Mouse (Mus musculus) kidney, adult 8-10 months (tissue): ENCODE measurements around the gene Cyp39a1.

Source experiments
- DNase-seq, 2 experiments: peaks; one replicate each; pipeline ENCODE4 v3.0.0; 2022

The Cyp39a1 gene

DNA sequence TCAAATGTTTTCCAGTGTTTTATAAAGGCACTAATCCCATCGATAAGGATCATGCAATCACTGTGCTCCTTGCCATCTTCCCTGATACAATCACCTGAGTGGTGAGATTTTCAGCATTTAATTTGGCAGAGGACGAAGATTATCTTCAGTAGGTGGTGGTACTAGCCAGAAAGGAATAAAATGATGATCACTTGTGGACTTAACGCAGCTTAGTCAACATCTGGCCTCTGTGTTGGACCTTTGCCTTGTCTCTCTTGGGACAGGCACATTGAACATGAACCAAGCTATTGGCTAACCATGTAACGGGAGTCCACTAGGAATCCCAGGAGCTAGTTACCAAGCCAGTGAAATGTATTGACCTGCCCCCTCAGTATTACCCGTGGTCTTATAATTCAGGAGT, 17.4 kb downstream of the Cyp39a1 start:
- DNase-seq = no peak

GRCm38 (mm10) chr17:43689591-43689990, 22.4 kb downstream of the Cyp39a1 start:
- DNase-seq = no peak

GRCm38 (mm10) chr17:43698997-43699649, 31.9 kb downstream of the Cyp39a1 start:
- peak; percentile 23 to 69 for DNase-seq

- peak; percentile 18 to 72 for DNase-seq
These were observed 33.8 kb downstream of the Cyp39a1 start for GRCm38 (mm10) chr17:43701060-43701459.

DNA sequence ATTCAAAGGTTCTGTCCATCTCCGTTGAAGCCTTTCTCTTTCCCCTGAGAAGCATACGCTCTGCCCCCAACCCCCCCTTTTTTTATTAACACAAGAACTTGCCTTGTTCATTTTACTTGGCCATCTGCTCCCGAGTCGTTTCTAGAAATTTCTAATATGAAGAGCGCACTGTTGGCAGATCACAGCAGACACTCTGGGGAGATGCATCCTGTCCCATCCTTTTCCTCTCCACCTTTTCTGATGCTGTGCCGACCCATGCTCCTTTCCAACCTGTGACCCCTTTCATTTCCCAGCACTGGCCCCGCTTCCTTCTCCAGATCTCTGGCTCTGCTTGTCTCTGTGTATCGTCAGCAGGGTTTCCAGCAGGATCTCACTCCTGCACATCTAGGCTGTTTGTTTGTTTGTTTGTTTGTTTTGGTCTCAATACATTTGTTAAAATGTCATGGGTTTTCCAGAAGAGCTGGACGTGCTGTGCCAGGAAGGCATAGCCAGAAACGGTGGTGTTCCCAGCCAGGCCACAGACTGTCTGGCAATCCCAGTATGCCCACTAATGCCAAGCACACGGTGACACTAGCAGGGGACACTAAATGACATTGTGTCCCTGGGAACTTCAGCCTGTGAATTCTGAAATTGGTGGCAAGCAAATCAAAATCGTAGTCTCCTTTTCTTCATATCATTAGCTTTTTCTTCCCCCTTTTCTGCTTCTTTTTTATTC, 37.1 kb downstream of the Cyp39a1 start:
- no peak for DNase-seq

DNA sequence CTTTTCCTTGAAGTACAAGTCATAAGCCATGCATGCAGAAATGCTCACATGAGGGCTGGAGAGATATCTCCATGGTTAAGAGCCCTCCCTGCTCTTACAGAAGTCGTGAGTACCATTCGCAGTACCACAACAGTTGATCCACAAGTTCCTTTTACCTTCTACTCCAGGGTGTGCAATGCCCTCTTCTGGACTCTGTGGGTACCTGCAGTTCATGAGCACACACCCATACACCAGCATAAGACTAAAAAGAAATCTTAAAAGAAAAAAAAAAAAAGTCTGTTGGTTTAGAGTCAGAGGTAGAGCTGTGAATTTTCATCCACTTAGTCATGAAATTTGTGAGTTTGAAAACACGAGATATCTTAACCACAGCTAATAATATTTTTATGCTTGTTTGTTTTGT, 39.5 kb downstream of the Cyp39a1 start:
- DNase-seq = no peak

DNA sequence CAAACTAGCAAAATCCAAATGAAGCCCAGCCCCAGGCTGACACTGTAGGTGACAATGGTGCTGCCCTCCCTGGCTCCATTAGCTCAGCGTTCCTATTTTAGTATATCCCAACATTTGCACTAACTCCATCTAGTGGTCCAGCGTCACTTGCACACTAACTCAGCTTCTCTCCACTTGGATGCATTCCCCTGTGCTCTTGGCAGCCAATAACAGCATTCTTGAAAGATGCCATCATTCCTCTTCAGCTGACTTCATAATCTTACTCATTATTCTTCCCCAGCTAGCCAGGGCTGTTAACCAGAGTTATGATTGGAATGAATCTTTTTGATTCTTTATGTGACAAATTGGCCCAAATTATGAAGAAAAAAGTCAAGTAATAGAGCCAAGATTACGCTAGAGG, 40.0 kb downstream of the Cyp39a1 start:
- peak; percentile 9 for DNase-seq

GRCm38 (mm10) chr17:43711557-43712352, 44.5 kb downstream of the Cyp39a1 start:
- DNase-seq = no peak

GRCm38 (mm10) chr17:43714191-43714590, 47.0 kb downstream of the Cyp39a1 start:
- DNase-seq = no peak

- no peak for DNase-seq
These were observed 49.4 kb downstream of the Cyp39a1 start for GRCm38 (mm10) chr17:43716601-43717000.

GRCm38 (mm10) chr17:43719401-43719800, 52.2 kb downstream of the Cyp39a1 start:
- peak; percentile 20 to 56 for DNase-seq

DNA sequence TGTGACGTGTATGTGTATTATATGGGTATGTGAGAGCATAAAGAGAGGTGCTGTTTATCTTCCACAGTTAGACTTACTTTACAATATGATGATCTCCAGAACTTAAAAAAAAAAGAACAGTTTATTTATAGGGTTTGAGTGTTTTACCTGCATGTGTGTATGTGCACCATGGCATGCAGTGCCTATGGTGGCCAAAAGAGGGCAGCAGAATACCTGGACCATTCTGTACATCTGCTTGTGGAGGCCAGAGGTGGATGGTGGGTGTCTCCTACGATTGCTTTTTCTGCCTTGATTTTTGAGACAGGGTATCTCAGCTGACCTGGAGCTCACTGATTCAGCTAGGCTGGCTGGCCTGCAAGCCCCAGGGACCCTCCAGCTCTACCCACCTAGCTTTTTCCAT, 57.3 kb downstream of the Cyp39a1 start:
- no peak for DNase-seq

DNA sequence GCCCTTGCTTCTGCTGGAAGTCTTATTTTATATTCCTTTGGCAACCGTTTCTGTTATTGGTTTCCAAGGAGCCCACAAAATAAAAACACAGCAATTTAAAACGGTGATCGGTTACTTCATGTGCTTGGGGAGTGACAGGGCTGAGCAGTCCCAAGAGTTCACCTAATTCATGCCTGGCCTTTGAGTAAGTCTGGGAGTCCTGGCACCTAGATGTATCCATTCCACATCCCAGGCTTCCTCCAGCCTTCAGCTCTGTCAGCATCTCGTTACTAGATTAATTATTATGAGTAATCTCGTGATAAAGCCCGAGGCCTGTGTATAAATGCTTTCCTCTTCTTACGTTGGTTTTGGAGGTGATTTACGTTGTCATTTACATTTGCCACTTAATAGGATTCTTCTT, 64.1 kb downstream of the Cyp39a1 start:
- no peak for DNase-seq

DNA sequence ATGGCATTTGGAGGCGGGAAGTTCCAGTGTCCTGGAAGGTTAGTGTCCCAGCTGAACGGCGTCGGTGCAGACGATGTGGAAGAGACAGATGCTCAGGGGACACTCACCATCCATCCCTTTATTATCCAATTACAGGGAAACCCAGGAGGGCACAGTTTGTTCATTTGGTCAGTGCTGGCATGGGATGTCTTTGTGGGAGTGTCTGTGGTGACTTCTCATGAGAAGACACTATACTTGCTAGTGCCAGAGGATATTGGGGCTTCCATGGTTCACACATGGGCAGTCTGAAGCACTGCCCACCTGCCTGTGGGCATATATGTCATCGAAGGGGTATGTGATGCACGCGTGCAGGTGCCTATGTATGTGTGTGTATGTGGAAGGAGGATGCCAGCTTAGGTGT, 64.8 kb downstream of the Cyp39a1 start:
- DNase-seq = no peak

GRCm38 (mm10) chr17:43734252-43734651, 67.0 kb downstream of the Cyp39a1 start:
- DNase-seq = no peak

- no peak for DNase-seq
These were observed 76.7 kb downstream of the Cyp39a1 start for GRCm38 (mm10) chr17:43743933-43744332.

- peak; percentile 11 to 20 for DNase-seq
These were observed 77.2 kb downstream of the Cyp39a1 start for GRCm38 (mm10) chr17:43744425-43744824.

DNA sequence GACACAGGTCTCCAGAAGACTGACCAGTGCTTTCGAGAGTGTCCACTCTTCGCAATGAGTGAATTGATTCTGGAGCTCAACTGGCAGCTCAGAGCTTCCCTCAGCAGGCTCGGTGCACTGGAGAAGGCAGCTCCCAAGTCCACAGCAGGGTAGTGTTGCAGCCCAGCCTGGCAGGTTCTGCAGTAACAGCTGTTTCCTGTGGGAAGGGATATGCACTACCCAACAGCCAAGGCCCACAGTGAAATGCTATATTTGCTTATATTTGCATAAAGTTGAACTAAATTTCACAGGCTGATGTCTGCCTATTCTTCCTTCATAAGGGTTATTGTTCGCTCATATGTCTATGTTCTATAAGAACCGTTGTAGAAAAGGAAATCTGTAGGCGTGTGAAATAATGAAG, 83.9 kb downstream of the Cyp39a1 start:
- no peak for DNase-seq

DNA sequence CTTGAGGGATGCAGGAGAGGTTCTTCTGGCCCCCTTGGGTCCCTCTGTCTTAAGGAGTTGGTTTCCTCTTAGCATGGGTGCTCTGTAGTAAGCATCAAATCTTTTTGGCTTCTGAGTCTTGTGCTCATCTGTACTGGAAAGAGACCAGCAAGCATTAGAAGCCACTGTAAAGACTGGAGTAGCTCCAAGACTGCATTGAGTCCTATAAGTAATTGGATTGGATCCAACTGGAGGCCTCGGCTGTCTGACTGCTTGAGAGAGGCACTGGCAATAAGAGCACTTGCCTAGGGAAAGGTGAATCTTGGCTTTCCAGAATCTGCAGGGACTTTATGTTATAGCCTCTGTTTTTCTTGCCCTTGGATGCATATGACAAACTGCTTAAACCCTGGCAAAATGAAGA, 85.6 kb downstream of the Cyp39a1 start:
- no peak for DNase-seq

GRCm38 (mm10) chr17:43754687-43755086, 87.5 kb downstream of the Cyp39a1 start:
- no peak for DNase-seq

GRCm38 (mm10) chr17:43758607-43759259, 91.5 kb downstream of the Cyp39a1 start:
- peak; percentile 36 to 54 for DNase-seq

DNA sequence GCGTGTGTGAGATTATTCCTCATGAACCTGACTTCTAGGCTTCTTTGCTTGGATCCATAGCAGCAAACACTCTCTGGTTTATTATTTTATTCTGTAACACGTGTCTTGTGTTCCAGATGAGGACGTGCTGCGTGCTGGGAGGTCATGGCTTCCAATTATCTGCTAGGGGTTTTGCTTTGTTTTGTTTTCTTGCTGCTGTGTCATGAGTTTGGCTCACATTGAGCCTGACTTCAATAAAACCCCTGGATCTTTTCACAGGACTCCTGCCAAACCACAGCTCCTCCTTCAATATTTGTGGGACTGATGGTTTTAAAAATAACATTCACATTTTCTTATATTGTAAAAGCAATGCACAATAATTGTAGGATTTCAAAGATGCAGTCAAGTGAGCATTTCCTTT, 117.3 kb downstream of the Cyp39a1 start:
- DNase-seq = peak; percentile 17 to 41

GRCm38 (mm10) chr17:43788222-43788621, 121.0 kb downstream of the Cyp39a1 start:
- no peak for DNase-seq
